Mouse (Mus musculus) spleen, adult 18-20 months (tissue): ENCODE data around the gene Etfrf1.
A peak's percentile ranks its signal among the peaks of the same experiment; 100 is the strongest.

Source experiments
- DNase-seq, 2 experiments: peaks; one replicate each; pipeline ENCODE4 v3.0.0; 2022; ENCODE audit warnings: mixed read lengths in 2 of 2

Etfrf1 gene

GRCm38 (mm10) chr6:145210816-145211338 lies at the start of gene Etfrf1, which contains the start of gene Casc1:
Etfrf1 (plus strand) TSS chr6:145211134.
Casc1 (minus strand) TSS chr6:145211005.
- DNase-seq: peak; percentile 96 to 98

- no peak for DNase-seq
Measured at GRCm38 (mm10) chr6:145171892-145172606, 38.9 kb upstream of the Etfrf1 start.

- DNase-seq: no peak
Measured at GRCm38 (mm10) chr6:145173781-145174191, 37.1 kb upstream of the Etfrf1 start.

- no peak for DNase-seq
Measured at GRCm38 (mm10) chr6:145175571-145175981, 35.4 kb upstream of the Etfrf1 start.

GRCm38 (mm10) chr6:145176474-145176873 lies 34.5 kb upstream of the Etfrf1 start:
- DNase-seq: no peak

- DNase-seq: peak; percentile 36 to 71
Measured at GRCm38 (mm10) chr6:145179665-145180064, 31.3 kb upstream of the Etfrf1 start.

GRCm38 (mm10) chr6:145182044-145182443 lies 28.9 kb upstream of the Etfrf1 start:
- no peak for DNase-seq

GRCm38 (mm10) chr6:145186096-145186495 lies 24.8 kb upstream of the Etfrf1 start:
- no peak for DNase-seq

- peak in 1 of 2 experiments; percentile 28 for DNase-seq
Measured at GRCm38 (mm10) chr6:145187093-145188088, 23.5 kb upstream of the Etfrf1 start.

GRCm38 (mm10) chr6:145193038-145193437 lies 17.9 kb upstream of the Etfrf1 start:
- DNase-seq: no peak

GRCm38 (mm10) chr6:145193446-145193845 lies 17.5 kb upstream of the Etfrf1 start:
- DNase-seq: no peak

- DNase-seq: no peak
Measured at GRCm38 (mm10) chr6:145197949-145198686, 12.8 kb upstream of the Etfrf1 start.

- DNase-seq: no peak
Measured at GRCm38 (mm10) chr6:145202432-145203125, 8.4 kb upstream of the Etfrf1 start.

GRCm38 (mm10) chr6:145204440-145204839 lies 6.5 kb upstream of the Etfrf1 start:
- DNase-seq: no peak

- DNase-seq: no peak
Measured at GRCm38 (mm10) chr6:145205142-145205541, 5.8 kb upstream of the Etfrf1 start.

- no peak for DNase-seq
Measured at GRCm38 (mm10) chr6:145210056-145210680, 766 bp upstream of the Etfrf1 start.

GRCm38 (mm10) chr6:145211376-145212305 lies 707 bp downstream of the Etfrf1 start:
- DNase-seq: no peak

- DNase-seq: no peak
Measured at GRCm38 (mm10) chr6:145213916-145214315, 3.0 kb downstream of the Etfrf1 start.

GRCm38 (mm10) chr6:145215826-145216225 lies 4.9 kb downstream of the Etfrf1 start:
- no peak for DNase-seq

- no peak for DNase-seq
Measured at GRCm38 (mm10) chr6:145224246-145224645, 13.3 kb downstream of the Etfrf1 start.
